Mouse (Mus musculus): ENCODE results near the gene Atp6v0a1. TPM values are rescaled to one million over a fixed set of nuclear protein-coding genes. Genes with fewer than 3 reads are reported as not detected.

The Atp6v0a1 gene
- polyA plus RNA-seq, 1 experiment = 137 TPM

GRCm38 (mm10) chr11:101061049-101061448 is 51.8 kb downstream of the Atp6v0a1 start:
- no peak for DNase-seq (ENCODE audit: low read depth)

- DNase-seq (ENCODE audit: low read depth) = no peak
These were observed 53.1 kb downstream of the Atp6v0a1 start for GRCm38 (mm10) chr11:101062165-101062884.

GRCm38 (mm10) chr11:101062971-101063675 is 53.9 kb downstream of the Atp6v0a1 start:
- no peak for DNase-seq (ENCODE audit: low read depth)

GRCm38 (mm10) chr11:101063676-101064327 is 54.5 kb downstream of the Atp6v0a1 start:
- DNase-seq (ENCODE audit: low read depth) = no peak

GRCm38 (mm10) chr11:101064462-101064861 is 55.2 kb downstream of the Atp6v0a1 start:
- no peak for DNase-seq (ENCODE audit: low read depth)

- no peak for DNase-seq (ENCODE audit: low read depth)
These were observed 55.8 kb downstream of the Atp6v0a1 start for GRCm38 (mm10) chr11:101065002-101065401.

- DNase-seq (ENCODE audit: low read depth) = no peak
These were observed 57.5 kb downstream of the Atp6v0a1 start for GRCm38 (mm10) chr11:101066549-101067412.

GRCm38 (mm10) chr11:101069391-101070188 is 60.3 kb downstream of the Atp6v0a1 start, which contains the start of gene Naglu:
Naglu (plus strand) TSS chr11:101070012.
- DNase-seq (ENCODE audit: low read depth) = no peak

- DNase-seq (ENCODE audit: low read depth) = no peak
These were observed 60.9 kb downstream of the Atp6v0a1 start for GRCm38 (mm10) chr11:101070189-101070527.

- DNase-seq (ENCODE audit: low read depth) = no peak
These were observed 61.7 kb downstream of the Atp6v0a1 start for GRCm38 (mm10) chr11:101070987-101071386.

- no peak for DNase-seq (ENCODE audit: low read depth)
These were observed 62.7 kb downstream of the Atp6v0a1 start for GRCm38 (mm10) chr11:101071810-101072428.

GRCm38 (mm10) chr11:101078121-101078520 is 68.9 kb downstream of the Atp6v0a1 start, which contains the start of gene Hsd17b1:
Hsd17b1 (plus strand) TSS chr11:101078411.
- no peak for DNase-seq (ENCODE audit: low read depth)

- DNase-seq (ENCODE audit: low read depth) = no peak
These were observed 70.5 kb downstream of the Atp6v0a1 start for GRCm38 (mm10) chr11:101079746-101080145.

GRCm38 (mm10) chr11:101080421-101080820 is 71.2 kb downstream of the Atp6v0a1 start:
- no peak for DNase-seq (ENCODE audit: low read depth)

GRCm38 (mm10) chr11:101081659-101082058 is 72.4 kb downstream of the Atp6v0a1 start:
- DNase-seq (ENCODE audit: low read depth) = no peak

GRCm38 (mm10) chr11:101082208-101083082 is 73.2 kb downstream of the Atp6v0a1 start, which contains the start of gene Coasy:
Coasy (plus strand) TSS chr11:101082565.
- no peak for DNase-seq (ENCODE audit: low read depth)

GRCm38 (mm10) chr11:101083083-101083697 is 73.9 kb downstream of the Atp6v0a1 start:
- DNase-seq (ENCODE audit: low read depth) = no peak

- no peak for DNase-seq (ENCODE audit: low read depth)
These were observed 75.0 kb downstream of the Atp6v0a1 start for GRCm38 (mm10) chr11:101084246-101084645.

GRCm38 (mm10) chr11:101084811-101085210 is 75.6 kb downstream of the Atp6v0a1 start:
- no peak for DNase-seq (ENCODE audit: low read depth)
